Mouse (Mus musculus): ENCODE measurements around the gene Akt1. TPM values are rescaled to one million over a fixed set of nuclear protein-coding genes. Genes with fewer than 3 reads are reported as not detected.
A peak's percentile ranks its signal among the peaks of the same experiment; 100 is the strongest.

The Akt1 gene
- polyA plus RNA-seq, 1 experiment from 2014 or later: 121 TPM

DNA sequence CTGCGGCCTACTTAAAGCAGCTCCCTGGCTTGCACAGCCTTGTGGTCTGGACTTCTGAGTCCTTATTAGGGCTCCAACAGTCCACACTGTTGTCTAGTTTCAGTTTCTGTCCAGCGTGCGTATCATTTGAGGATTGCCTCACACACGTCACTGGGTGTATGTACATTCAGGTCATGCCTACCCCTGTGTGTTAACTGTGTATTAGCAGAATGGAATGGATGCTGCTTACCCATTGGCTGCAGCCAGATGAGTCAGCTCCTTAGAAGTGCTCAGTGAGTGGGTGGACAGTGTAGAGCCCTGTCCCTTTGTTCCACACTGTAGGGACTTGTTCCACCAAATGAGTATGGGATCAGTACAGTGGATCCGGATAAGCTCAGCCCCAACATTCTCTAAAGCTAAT is 26.6 kb downstream of the Akt1 start:
- Histone ChIP-seq H3K4me1 (replicated peaks; ENCODE audit: control insufficient read depth, insufficient read depth, low read length) (no peaks in the 10 kb centered on the region), H3K9ac (ENCODE audit: low read depth, low read length) (no peak overlapping the region)
- 83% methylated on average over 5 of the region's 5 CpGs for WGBS

DNA sequence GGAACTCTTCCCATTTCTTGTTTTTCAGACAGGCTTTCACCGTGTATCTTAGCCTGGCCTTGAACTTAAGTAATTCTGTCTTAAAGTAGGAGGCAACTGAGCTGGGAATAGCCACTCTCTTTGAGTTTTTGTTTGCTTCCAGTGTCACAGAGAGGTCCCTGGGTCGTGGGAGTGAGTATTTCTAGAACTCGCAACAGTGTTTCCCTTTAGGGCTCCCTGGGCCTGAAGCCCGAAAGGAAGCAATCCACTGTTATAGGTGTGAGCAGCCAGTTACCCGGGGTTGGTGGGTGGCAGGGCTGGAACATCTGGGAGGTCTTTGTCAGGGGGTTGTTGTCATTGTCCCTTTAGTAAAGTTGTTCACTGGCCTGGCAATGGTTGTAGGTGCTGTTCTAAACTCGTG is 28.5 kb downstream of the Akt1 start:
- H3K9me3 ChIP-seq (ENCODE audit: control insufficient read depth): no peaks in the 10 kb centered on the region
- no peak overlapping the region for H3K27ac ChIP-seq (ENCODE audit: low read depth, low read length)
- no peak for TF ChIP-seq CTCF (IDR thresholded peaks at IDR 0.05; ENCODE audit: low read depth)
- ATAC-seq: no peak
- no peaks in the 10 kb centered on the region for H3K4me1 ChIP-seq (replicated peaks; ENCODE audit: control insufficient read depth, insufficient read depth, low read length)
- no peak overlapping the region; the same call in 1 of the 2 replicates for H3K9ac ChIP-seq (ENCODE audit: low read depth, low read length)
- no peaks in the 10 kb centered on the region for H3K27me3 ChIP-seq (replicated peaks; ENCODE audit: control insufficient read depth, insufficient read depth, low read length)
- H3K36me3 ChIP-seq (ENCODE audit: control insufficient read depth, insufficient read depth): 0 out of 2 replicates have a peak, but pooled peaks cover 15% of the 10 kb centered on the region
- H3K4me2 ChIP-seq (replicated peaks; ENCODE audit: low read depth): peak overlapping the region; percentile 91
- no peak overlapping the region for H3K4me3 ChIP-seq (ENCODE audit: low read depth, low read length)
- 42% methylated on average over 6 of the region's 6 CpGs for WGBS

More for the DNA sequence above, 26.6 kb downstream of the Akt1 start:
- Histone ChIP-seq H3K9me3 (ENCODE audit: control insufficient read depth) (no peaks in the 10 kb centered on the region), H3K4me2 (replicated peaks; ENCODE audit: low read depth) (no peak overlapping the region), H3K4me3 (ENCODE audit: low read depth, low read length) (no peak overlapping the region), H3K27ac (ENCODE audit: low read depth, low read length) (no peak overlapping the region), H3K27me3 (replicated peaks; ENCODE audit: control insufficient read depth, insufficient read depth, low read length) (no peaks in the 10 kb centered on the region), H3K36me3 (ENCODE audit: control insufficient read depth, insufficient read depth) (peaks cover 15% of the 10 kb centered on the region; the same call in 1 of the 2 replicates)
- ATAC-seq: no peak
- TF ChIP-seq CTCF (IDR thresholded peaks at IDR 0.05; ENCODE audit: low read depth): no peak

DNA sequence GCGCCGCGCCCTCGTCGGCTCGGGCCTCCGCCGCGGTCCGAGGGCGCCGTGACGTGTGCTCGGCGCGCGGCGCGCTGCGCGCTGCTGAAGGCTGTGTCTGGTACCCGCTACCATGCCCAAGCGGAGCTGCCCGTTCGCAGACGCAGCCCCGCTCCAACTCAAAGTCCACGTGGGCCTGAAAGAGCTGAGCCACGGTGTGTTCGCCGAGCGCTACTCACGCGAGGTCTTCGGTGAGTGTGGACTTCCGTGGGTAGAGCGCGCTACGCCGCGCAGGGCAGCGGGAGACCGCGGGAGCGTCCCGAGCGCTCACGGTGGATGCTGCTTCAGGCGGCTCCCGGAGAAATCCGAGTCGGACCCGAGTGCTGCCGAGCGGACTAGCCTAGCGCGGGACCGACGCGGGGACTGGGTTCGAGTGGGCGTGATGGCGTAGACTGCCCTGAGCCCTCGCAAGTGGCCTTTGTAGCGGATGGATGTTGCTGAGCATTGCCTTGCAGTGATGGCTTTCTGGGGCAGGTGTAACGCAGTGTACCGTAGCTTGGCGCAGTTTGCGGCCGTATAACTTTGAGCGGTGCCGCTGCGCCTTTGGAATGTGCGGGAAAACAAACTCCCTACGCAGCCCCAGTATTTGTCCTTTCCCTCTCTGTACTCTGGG is 29.7 kb downstream of the Akt1 start:
- no peaks in the 10 kb centered on the region for H3K9me3 ChIP-seq (ENCODE audit: control insufficient read depth)
- TF ChIP-seq CTCF (IDR thresholded peaks at IDR 0.05; ENCODE audit: low read depth): no peak
- no peak for ATAC-seq
- peak overlapping the region; percentile 56 for H3K9ac ChIP-seq (ENCODE audit: low read depth, low read length)
- H3K4me2 ChIP-seq (replicated peaks; ENCODE audit: low read depth): peak overlapping the region; percentile 91
- no peaks in the 10 kb centered on the region for H3K27me3 ChIP-seq (replicated peaks; ENCODE audit: control insufficient read depth, insufficient read depth, low read length)
- peak overlapping the region; percentile 54 for H3K4me3 ChIP-seq (ENCODE audit: low read depth, low read length)
- 0 out of 2 replicates have a peak, but pooled peaks cover 15% of the 10 kb centered on the region for H3K36me3 ChIP-seq (ENCODE audit: control insufficient read depth, insufficient read depth)
- H3K27ac ChIP-seq (ENCODE audit: low read depth, low read length): peak overlapping the region; percentile 73
- under 1% methylated on average over 75 of the region's 75 CpGs for whole genome bisulfite sequencing
- no peaks in the 10 kb centered on the region for H3K4me1 ChIP-seq (replicated peaks; ENCODE audit: control insufficient read depth, insufficient read depth, low read length)

DNA sequence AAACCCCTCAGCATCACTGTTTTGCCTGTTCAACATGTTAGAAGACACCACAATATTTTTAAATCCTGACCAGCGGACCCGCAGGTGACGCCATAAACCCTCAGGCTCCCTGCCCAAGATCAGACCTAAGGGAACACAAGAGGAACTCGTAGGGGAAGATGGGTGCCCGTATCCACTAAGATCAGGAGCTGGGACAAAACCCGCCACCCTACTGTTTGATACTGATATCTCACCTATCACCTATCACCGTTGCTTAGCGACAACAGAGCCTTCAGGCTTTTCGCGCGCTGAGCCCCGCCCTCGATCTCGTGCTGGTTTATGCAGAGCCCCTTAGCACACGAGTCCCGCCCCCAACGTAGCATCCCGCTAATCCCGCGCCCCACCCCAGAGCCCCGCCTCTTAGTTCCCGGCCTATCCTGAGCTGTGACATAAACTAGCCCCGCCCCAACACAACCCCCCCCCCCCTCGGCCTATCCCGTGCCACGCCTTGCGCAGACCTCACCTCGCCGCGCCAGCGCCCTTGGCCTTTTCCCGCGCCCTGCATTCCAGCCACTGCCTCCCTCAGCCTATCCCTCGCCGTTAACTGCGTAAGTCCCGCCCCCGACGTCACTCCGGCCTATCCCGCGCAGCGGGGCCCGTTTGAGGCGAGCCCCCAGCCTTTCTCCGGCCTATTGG is 30.4 kb downstream of the Akt1 start, which contains the start of gene Siva1:
TSS of gene Siva1 (plus strand) at position 500 of the 675 bp plus-strand sequence.
- ATAC-seq: peak; percentile 98
- Histone ChIP-seq H3K27me3 (replicated peaks; ENCODE audit: control insufficient read depth, insufficient read depth, low read length) (no peaks in the 10 kb centered on the region), H3K9ac (ENCODE audit: low read depth, low read length) (peak within 1 kb of the TSS; percentile 56), H3K4me2 (replicated peaks; ENCODE audit: low read depth) (peak within 1 kb of the TSS; percentile 91), H3K36me3 (ENCODE audit: control insufficient read depth, insufficient read depth) (0 out of 2 replicates have a peak, but pooled peaks cover 15% of the 10 kb centered on the region), H3K9me3 (ENCODE audit: control insufficient read depth) (no peaks in the 10 kb centered on the region), H3K4me1 (replicated peaks; ENCODE audit: control insufficient read depth, insufficient read depth, low read length) (no peaks in the 10 kb centered on the region), H3K27ac (ENCODE audit: low read depth, low read length) (peak within 1 kb of the TSS; percentile 73), H3K4me3 (ENCODE audit: low read depth, low read length) (peak within 1 kb of the TSS; percentile 54)
- 1% methylated on average over 45 of the region's 46 CpGs for WGBS
- 0 out of 2 replicates have a peak, but pooled peaks have one; percentile 7 for TF ChIP-seq CTCF (IDR thresholded peaks at IDR 0.05; ENCODE audit: low read depth)

DNA sequence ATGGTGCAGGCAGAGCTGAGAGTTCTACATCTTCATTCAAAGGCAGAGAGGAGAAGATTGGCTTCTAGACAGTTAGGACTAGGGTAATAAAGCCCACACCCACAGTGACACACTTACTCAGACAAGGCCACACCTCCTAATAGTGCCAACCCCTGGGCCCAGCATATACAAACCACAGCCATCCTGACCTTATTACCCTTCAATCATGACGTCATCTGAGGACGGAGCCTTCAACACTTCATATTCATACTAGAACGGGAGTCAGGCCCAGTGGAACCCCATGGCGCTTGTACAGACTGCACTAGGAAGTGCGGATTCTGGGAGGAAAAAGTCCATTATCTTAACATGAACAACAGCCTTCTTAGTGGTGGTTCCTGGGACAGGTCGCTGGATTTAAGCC is 31.6 kb downstream of the Akt1 start:
- no peak for ATAC-seq
- Histone ChIP-seq H3K4me2 (replicated peaks; ENCODE audit: low read depth) (no peak overlapping the region), H3K4me1 (replicated peaks; ENCODE audit: control insufficient read depth, insufficient read depth, low read length) (no peaks in the 10 kb centered on the region), H3K4me3 (ENCODE audit: low read depth, low read length) (no peak overlapping the region), H3K27me3 (replicated peaks; ENCODE audit: control insufficient read depth, insufficient read depth, low read length) (no peaks in the 10 kb centered on the region), H3K9ac (ENCODE audit: low read depth, low read length) (no peak overlapping the region), H3K36me3 (ENCODE audit: control insufficient read depth, insufficient read depth) (0 out of 2 replicates have a peak, but pooled peaks cover 4% of the 10 kb centered on the region), H3K9me3 (ENCODE audit: control insufficient read depth) (no peaks in the 10 kb centered on the region), H3K27ac (ENCODE audit: low read depth, low read length) (no peak overlapping the region)
- no peak for TF ChIP-seq CTCF (IDR thresholded peaks at IDR 0.05; ENCODE audit: low read depth)
- 79% methylated on average over 6 of the region's 6 CpGs for WGBS

DNA sequence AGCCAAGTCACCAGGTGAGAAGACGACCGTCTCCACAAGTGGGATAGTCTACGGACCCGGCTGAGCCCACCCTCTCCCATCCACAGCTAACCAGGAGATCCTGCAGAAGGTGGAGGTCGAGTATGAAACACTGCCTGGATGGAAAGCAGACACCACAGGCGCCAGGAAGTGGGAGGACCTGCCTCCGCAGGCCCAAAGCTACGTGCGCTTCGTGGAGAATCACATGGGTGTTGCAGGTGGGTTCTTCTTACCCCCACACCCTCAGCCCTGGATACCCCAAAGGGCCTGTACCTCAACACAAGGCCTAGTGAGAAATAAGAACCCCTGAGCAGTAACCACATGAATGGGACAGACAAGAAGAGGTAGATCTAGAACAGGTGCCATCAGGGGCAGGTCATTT is 35.2 kb downstream of the Akt1 start:
- no peak overlapping the region for H3K9ac ChIP-seq (ENCODE audit: low read depth, low read length)
- H3K36me3 ChIP-seq (ENCODE audit: control insufficient read depth, insufficient read depth): no peaks in the 10 kb centered on the region
- WGBS: 81% methylated on average over 10 of the region's 10 CpGs
- no peak overlapping the region for H3K4me3 ChIP-seq (ENCODE audit: low read depth, low read length)
- no peak for ATAC-seq
- no peaks in the 10 kb centered on the region for H3K4me1 ChIP-seq (replicated peaks; ENCODE audit: control insufficient read depth, insufficient read depth, low read length)
- no peaks in the 10 kb centered on the region for H3K27me3 ChIP-seq (replicated peaks; ENCODE audit: control insufficient read depth, insufficient read depth, low read length)
- no peak overlapping the region for H3K4me2 ChIP-seq (replicated peaks; ENCODE audit: low read depth)
- no peak for TF ChIP-seq CTCF (IDR thresholded peaks at IDR 0.05; ENCODE audit: low read depth)
- no peak overlapping the region for H3K27ac ChIP-seq (ENCODE audit: low read depth, low read length)
- no peaks in the 10 kb centered on the region for H3K9me3 ChIP-seq (ENCODE audit: control insufficient read depth)
